Mouse (Mus musculus): Measurements from ENCODE around the gene Clca3b. TPM values are rescaled to one million over a fixed set of nuclear protein-coding genes. Genes with fewer than 3 reads are reported as not detected.
A peak's percentile ranks its signal among the peaks of the same experiment; 100 is the strongest.
"Not testable (repeated sequence)": the region's sequence is repeated elsewhere in the genome, so short reads cannot be mapped to it uniquely, and the experiment has no call there.

Gene Clca3b
- polyA plus RNA-seq, 1 experiment from 2014 or later: not detected

DNA sequence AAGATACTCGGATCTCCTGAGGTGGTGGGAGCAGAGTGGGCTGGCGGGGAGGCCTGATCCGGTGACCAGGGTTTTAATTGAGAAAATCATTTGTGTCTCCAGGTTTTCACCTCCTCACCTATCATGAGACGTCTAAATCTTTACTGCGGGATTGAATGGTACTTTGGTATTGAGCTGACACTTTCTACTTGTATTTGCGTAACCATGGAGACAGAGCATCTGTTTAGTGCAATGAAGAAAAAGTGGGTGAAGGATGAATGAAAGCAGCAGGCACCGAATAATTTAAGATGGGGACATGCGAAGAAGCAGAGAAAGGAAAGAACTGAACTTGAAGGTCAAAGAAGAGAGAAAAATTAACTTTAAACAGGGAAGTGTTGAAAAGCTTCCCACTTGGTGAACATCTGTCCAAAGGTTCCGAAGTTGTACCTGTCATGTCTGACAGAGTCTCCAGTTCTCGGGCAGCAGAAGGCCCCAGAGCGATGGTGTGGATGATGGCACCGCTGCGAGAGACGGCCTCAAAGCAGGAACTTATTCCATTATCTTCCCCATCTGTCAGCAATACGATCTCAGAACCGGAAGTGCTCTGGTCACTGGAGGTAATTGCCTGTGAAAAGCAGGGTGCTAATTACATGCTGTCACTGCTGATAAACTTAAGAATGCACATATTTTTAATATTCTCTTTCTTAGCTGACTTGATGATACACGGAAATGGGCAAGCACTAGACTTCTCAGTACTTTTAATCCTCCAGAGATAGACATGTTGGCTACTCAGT lies 40.8 kb downstream of the Clca3b start:
- H3K4me1 ChIP-seq; H3K4me2 ChIP-seq (replicated peaks); H3K27ac ChIP-seq (replicated peaks); H3K9me3 ChIP-seq; H3K4me3 ChIP-seq; H3K36me3 ChIP-seq; H3K27me3 ChIP-seq; H3K9ac ChIP-seq (replicated peaks): not testable (repeated sequence)
- ATAC-seq (ENCODE audit: low FRiP score, low read depth): peak; percentile 16; the same call in 1 of the 2 replicates
- 75% methylated on average over 14 of the region's 17 CpGs for WGBS

DNA sequence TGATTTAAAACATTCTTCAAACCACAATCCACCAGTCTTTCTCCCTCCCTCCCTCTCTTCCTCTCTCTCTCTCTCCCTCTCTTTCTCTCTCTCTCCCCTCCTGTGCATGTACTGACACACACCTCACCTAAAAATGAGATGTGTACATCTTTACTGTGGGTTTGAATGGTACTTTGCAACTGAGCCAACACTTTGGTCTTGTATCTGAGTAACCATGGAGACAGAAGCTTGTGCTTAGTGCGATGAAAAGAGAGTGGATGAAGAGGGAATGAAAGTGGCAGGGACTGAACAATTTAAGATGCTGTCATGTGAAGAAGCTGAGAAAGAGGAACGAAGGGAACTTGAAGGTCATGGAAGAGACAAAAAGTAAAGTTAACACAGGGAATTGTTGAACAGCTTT lies 42.5 kb downstream of the Clca3b start:
- H3K36me3 ChIP-seq; H3K27ac ChIP-seq (replicated peaks); ATAC-seq (ENCODE audit: low FRiP score, low read depth); H3K9ac ChIP-seq (replicated peaks); H3K27me3 ChIP-seq; H3K4me2 ChIP-seq (replicated peaks); H3K4me1 ChIP-seq; H3K9me3 ChIP-seq; H3K4me3 ChIP-seq: not testable (repeated sequence)
- 60% methylated on average over 2 of the region's 2 CpGs for WGBS

DNA sequence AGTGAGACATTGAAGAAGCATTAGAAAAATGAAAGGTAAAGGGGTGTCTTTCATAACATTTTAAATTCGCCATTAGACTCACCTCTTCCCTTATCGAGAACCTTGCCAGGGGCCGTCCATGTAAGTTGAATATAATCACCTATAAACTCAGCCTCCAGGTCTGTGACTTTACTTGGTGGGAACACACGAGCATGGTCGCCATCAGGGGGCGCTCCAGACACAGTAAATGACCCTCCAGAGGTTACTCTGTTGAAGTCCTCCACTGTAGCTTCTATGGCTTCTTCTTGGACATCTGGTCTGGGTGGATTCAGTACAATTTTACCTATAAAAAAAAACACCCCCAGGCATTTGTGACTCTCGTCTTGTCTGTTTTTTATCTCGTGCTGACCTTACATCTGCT lies 47.3 kb downstream of the Clca3b start:
- WGBS: 34% methylated on average over 8 of the region's 8 CpGs
- Histone ChIP-seq H3K9me3 (no peaks in the 10 kb centered on the region), H3K27ac (replicated peaks) (no peak overlapping the region), H3K4me1 (no peaks in the 10 kb centered on the region), H3K27me3 (no peaks in the 10 kb centered on the region), H3K9ac (replicated peaks) (no peak overlapping the region), H3K36me3 (no peaks in the 10 kb centered on the region), H3K4me2 (replicated peaks) (no peak overlapping the region), H3K4me3 (no peak overlapping the region)
- no peak for ATAC-seq (ENCODE audit: low FRiP score, low read depth)

GRCm38 (mm10) chr3:144785181-144786148 lies 63.7 kb downstream of the Clca3b start:
- Histone ChIP-seq H3K4me2 (replicated peaks) (no peak overlapping the region), H3K4me1 (no peaks in the 10 kb centered on the region), H3K27ac (replicated peaks) (no peak overlapping the region), H3K4me3 (no peak overlapping the region), H3K9me3 (no peaks in the 10 kb centered on the region), H3K27me3 (no peaks in the 10 kb centered on the region), H3K9ac (replicated peaks) (no peak overlapping the region), H3K36me3 (no peaks in the 10 kb centered on the region)
- 81% methylated on average over 11 of the region's 11 CpGs for WGBS
- ATAC-seq (ENCODE audit: low FRiP score, low read depth): no peak

Other genes with a start within 250 kb of the Clca3b start
- 94.2 and 98.4 TPM in 2 replicates for gene Sh3glb1, start 129.0 kb downstream of the Clca3b start, polyA plus RNA-seq (2016; fragmentation: Nextera tagmentation; extraction: Ambion mirVana)
- gene Clca3a1, start 88.4 kb downstream of the Clca3b start, polyA plus RNA-seq (2016; fragmentation: Nextera tagmentation; extraction: Ambion mirVana): 0.09 TPM in 1 of 2 replicates, not detected in the other
- not detected in 2 replicates for gene Clca3a2, start 29.9 kb downstream of the Clca3b start, polyA plus RNA-seq (2016; fragmentation: Nextera tagmentation; extraction: Ambion mirVana)
- gene Clca4b, start 83.2 kb upstream of the Clca3b start, polyA plus RNA-seq (2016; fragmentation: Nextera tagmentation; extraction: Ambion mirVana): not detected in 2 replicates
- gene Clca4a, start 125.7 kb upstream of the Clca3b start, polyA plus RNA-seq (2016; fragmentation: Nextera tagmentation; extraction: Ambion mirVana): not detected in 2 replicates
- not detected in 2 replicates for gene Clca1, start 183.4 kb upstream of the Clca3b start, polyA plus RNA-seq (2016; fragmentation: Nextera tagmentation; extraction: Ambion mirVana)